Mouse (Mus musculus) right cerebral cortex, adult 2 months (tissue): Measurements from ENCODE around the gene Patl2.
A peak's percentile ranks its signal among the peaks of the same experiment; 100 is the strongest.
"Not testable (repeated sequence)": the region's sequence is repeated elsewhere in the genome, so short reads cannot be mapped to it uniquely, and the experiment has no call there.

Experiments used
- DNase-seq, 2 experiments: peaks; one replicate each; pipeline ENCODE4 v3.0.0; 2021 to 2022; ENCODE audit warnings: low spot score in 2 of 2

Patl2 gene

GRCm38 (mm10) chr2:122145756-122146155, 40.2 kb downstream of the Patl2 start:
- DNase-seq = no peak

DNA sequence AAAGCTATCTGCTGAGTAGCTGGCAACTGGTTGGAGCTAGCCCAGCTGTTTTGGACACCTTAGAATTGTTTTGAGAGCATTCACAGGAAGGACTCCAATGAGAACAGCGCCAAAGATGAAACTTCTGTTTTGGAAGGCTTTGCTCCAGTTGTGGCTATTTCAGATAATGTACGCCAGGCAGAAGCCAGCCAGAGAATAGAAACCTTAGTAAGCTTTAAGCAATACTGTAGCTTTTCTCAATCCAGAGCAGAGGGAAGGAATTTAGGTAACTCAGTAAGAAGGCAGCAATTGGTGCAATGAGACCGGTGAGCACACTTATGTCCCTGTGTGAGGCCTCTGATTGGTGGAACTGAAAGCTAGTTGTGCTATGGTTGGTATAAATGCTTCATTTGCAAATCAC, 42.9 kb downstream of the Patl2 start:
- DNase-seq = no peak

GRCm38 (mm10) chr2:122141332-122141967, 44.5 kb downstream of the Patl2 start:
- DNase-seq = no peak

DNA sequence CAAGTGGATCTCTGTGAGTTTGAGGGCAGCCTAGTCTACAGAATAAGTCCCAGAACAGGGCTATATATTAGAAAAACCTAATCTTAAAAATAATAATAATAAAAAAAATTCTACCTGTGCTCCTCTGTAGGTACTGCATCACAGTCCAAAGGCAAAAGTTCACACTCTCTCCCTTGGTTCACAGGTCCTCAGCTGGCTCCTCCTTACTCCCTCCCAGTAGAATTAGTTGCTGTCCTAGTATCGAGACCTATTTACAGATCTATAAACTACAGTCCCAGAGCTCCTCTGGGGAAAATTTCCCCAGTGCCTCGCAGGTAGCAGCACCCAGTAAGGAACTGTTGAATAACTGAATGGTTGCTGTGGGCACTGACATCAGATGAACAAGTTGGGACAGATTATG, 45.2 kb downstream of the Patl2 start:
- no peak for DNase-seq

DNA sequence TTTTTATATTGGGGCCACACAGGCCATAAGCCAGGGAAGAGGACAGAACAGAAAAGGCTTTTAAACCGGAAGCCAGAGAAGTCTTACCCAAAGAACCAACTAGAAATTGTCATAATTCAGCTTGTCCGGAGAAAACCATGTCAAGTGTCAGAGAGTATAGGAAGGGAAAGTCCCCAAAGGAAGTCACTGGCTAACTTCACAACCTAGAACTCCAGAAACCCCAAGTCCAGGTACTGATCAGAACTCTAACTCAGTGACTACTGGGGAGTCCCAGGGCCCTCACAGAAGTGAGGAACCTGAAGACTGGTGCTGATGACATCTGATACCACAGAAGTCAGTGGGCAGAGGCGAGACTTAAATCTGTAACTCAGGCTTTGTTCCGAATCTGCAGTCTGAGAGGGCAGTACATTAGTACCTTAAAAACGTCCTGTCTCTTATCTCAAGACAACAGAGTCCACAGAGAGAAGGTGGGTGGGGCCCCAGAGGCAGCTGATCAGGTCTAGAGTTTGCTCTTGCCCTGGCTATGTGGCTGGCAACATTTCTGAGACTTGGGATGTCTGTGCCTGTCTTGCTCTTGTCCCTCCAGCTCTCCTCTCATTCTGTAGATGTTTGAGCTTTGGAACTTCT, 48.0 kb downstream of the Patl2 start:
- no peak for DNase-seq

DNA sequence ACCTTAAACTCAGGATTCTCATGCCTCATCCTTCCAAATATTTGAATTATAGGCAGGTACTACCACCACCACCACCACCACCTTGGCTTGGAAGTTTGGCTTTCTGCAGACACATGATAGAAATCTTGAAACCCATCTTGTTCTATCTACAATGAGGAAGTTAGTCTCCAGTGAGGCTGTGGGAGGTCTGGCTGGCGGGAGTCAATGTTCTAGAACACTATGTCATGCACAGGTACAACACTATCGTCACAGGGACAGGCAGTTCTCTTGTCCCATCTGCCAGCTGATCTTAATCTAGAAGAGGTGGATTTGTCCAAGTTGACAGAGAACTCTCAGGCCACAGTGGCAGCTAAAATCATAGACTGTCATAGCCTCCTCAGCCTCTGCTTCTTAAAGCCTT, 53.4 kb downstream of the Patl2 start:
- no peak for DNase-seq

DNA sequence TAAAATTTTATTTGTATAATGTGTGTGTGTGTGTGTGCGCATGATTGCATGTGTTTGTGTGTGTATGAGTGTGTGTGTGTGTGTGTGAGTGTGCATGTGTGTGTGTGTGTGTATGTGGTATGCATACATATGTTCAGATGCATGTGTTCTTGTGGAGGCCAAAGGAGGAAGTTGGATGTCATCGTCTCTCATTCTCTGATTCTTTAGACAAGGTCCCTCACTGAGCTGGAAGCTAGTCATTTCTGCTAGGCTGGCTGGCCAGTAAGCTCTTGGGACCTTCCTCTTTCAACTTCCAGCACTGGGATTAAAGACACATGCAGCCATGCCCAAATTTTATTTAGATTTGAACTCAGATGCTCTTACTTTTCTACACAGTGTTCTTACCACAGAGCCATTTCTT, 53.9 kb downstream of the Patl2 start:
- DNase-seq = no peak

GRCm38 (mm10) chr2:122127635-122128034, 58.4 kb downstream of the Patl2 start:
- DNase-seq = no peak

DNA sequence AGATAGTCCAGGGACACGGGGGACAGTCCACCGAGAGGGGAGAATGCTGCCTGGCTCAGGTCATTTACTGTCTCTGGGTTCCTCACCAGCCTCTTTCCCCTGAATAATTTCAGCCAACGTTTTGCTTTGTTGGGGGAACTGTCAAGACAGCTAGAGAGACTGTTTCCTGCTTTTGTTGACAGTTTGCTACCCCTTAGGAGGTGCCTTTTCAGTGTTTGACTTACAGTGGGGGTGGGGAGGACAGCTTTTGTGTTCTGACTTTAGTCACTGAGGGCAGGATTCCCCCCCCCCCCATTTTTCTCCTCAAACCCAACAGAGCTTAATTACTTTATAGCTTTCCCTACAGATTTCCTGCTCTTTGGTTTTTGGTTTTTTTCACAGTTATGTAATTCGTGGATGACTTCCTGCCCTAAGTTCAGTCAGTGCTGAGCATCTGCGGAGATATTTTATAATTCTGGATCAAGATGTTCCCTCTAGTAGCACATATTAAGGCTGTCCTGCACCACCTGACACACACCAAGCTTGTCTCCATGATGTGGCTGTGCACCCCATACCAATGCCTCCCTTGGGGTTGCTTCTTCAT, 59.1 kb downstream of the Patl2 start:
- no peak for DNase-seq

DNA sequence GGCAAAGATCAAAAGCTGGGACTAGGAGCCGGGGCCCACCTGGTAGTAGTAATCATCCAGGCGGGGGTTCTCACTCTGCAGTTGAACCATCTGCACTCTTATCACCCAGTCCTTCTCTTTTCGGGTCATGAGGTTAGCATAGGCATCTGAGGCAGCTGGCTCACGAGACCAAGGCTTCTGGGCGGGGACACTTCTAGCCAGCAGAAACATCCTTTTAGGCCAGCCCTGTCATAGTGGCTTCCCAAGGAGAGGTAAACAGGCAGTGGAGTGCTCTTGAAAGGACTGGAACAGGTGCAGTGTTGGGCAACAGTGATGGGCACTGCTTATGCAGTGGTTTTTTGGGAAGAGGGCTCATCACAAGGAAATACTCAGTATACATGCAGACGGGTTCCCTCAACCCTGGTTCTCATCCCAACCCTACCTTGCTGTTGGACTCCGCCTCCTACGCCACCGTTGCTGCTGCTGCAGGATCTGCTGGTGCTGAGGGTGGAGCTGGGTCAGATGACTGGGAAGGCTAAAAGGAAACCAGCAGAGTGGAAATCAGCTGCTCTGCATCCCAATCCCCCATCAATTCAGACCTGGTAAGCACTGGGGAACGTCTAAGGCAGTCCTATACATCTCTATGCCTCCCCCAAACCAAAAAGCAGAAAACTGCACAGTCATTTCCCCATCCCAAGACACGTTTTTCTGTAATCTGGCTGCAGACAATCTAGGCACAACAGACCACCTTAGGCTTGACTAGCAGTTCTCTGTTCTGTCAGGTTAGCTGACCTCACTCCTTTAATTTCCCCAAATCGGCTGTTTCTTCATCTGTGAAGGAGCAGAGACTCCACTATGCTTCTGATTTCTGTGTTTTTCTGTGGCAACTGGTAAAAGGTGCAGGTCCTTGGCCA, 60.1 kb downstream of the Patl2 start:
- DNase-seq = no peak

DNA sequence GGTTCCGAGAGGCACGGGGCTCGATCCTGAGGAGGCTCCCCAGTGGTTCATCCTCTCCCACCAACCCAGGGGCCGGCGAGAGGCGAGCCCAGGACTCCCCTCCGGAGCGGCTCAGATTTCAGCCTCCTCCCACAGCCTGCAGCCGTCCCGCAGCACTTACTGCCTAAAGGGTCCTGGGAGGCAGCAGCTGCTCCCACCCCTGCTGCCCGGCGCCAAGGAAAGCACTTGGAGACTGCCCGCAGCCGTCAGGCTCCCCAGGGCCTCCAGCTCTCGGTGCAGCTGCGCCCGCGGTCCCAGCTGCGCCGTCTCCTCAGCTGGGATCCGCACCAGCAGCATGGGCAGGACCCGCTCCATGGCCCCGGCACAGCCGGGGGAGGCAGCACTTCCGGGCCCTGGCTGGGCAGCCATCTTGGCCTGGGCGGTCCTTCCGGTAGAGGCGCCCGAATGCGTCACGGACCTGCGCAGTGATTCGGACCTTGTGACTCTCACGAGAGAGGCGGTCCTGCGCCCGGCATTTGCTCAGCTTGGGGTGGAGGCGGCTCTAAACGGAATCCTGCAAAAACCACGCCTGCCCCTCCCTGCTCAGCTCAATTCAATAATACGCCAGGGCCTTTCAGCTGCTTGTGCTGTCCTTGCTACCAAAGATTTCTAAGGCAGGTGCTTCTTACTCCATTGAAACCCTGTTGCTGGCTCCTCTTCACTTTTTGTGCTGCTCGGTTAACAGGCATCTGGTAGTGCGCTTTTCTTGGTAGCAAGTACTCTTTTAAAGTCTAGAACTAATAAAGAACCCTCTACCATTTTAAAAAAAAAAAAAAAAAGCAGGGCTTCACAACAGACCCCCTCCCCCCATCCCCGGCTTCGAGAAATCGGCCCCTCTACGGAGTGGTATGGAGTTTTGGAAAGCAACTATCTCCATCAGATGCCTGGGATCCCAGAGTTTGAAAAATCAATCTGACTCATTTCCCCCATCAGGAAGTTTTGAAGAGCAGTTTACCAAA, 67.7 kb downstream of the Patl2 start, which contains the start of gene Spg11:
TSS of gene Spg11 (minus strand) at position 426 of the 998 bp plus-strand sequence.
- peak; percentile 98 for DNase-seq

GRCm38 (mm10) chr2:122116888-122117287, 69.1 kb downstream of the Patl2 start:
- no peak for DNase-seq

GRCm38 (mm10) chr2:122109714-122110113, 76.3 kb downstream of the Patl2 start:
- no peak for DNase-seq

GRCm38 (mm10) chr2:122108101-122108500, 77.9 kb downstream of the Patl2 start:
- DNase-seq = no peak

DNA sequence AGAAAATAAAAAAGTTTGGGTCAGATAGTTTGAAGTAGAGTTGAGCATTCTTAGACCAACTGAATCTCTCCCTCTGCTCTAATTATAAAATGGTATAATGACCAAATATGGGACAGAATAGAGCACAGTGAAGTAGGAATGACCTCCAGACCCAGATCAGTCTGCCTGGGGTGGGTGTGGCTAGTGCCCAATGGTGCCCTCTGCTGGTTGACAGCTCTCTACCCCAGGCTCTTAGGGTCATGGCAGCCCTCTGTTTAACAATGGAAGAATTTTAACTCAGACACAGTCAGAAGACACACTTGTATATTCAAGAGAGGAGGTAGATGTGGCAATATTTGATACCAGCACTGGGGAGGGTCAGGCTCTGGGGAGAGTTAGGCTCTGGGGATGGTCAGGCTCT, 83.9 kb downstream of the Patl2 start:
- no peak for DNase-seq

- DNase-seq = not testable (repeated sequence)
These were observed 88.3 kb downstream of the Patl2 start for GRCm38 (mm10) chr2:122097686-122098085.

GRCm38 (mm10) chr2:122093844-122094243, 92.1 kb downstream of the Patl2 start:
- DNase-seq = no peak

DNA sequence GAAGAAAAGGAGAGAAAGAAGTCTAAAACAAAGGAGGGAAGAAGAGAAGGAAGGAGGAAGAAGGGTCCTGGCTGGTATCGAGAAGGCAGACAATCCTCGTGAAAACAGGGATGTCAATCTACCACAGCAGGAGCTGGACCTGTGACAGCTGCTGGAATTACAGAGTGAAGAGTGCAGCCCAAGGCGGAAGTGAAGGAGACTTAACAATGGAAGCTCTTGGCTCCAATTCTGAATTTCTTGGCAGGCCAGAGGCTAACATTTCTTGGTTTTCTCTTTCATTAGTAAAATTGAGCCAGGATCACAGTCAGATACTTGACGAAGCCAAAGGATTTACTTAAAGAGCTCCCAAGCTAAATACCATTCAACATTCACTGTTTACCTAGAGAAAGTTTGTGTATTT, 99.5 kb downstream of the Patl2 start:
- DNase-seq = no peak

- no peak for DNase-seq
These were observed 104.1 kb downstream of the Patl2 start for GRCm38 (mm10) chr2:122081728-122082456.
